12 mouse cellular contexts compared by ENCODE assay signal in genomic region chr11:69629802-69630201, GRCm38 (mm10). TPM values are rescaled to one million over a fixed set of nuclear protein-coding genes. Genes with fewer than 3 reads are reported as not detected.
A peak's percentile ranks its signal among the peaks of the same experiment; 100 is the strongest.
DNase-seq lines count a peak whose midpoint lies in the region; ATAC-seq and TF ChIP-seq lines count a peak whose summit lies in the region.
"Had no signal": no experiment of that assay in that cellular context is flagged by ENCODE, and none has a peak within 500 bp of the region (broad histone marks: within the 10 kb centered on the region; RNA-seq: fewer than 3 reads in every experiment).

No protein-coding gene starts in this region.

- peak; percentile 47 for TF ChIP-seq CTCF in heart, postnatal 0 days (IDR thresholded peaks at IDR 0.05; ENCODE audit: low read depth)

- no peak for DNase-seq in heart, postnatal 0 days (ENCODE audit: low spot score)
- DNase-seq in heart, postnatal 25 days (ENCODE audit: low spot score), result no peak
- peak; percentile 36 for DNase-seq in midbrain, embryonic 14.5 days
- peak; percentile 28 for DNase-seq in T-cell, adult 2 months (ENCODE audit: low spot score)
- peak; percentile 47 for DNase-seq in retina, embryonic 14.5 days (ENCODE audit: low spot score)
- DNase-seq in spleen, postnatal 36 days (ENCODE audit: low spot score in 2 of 2), result no peak
- no peak for DNase-seq in gastrocnemius, postnatal 25 days
- DNase-seq: liver, embryonic 13.5 days had no signal

- H3K9me3 ChIP-seq in heart, postnatal 0 days (replicated peaks; ENCODE audit: control insufficient read depth, low read length), result no peaks in the 10 kb centered on the region
- H3K9me3 ChIP-seq in midbrain, embryonic 14.5 days (ENCODE audit: control insufficient read depth, low read length), result no peaks in the 10 kb centered on the region
- no peaks in the 10 kb centered on the region for H3K9me3 ChIP-seq in midbrain, embryonic 15.5 days
- H3K9me3 ChIP-seq: hindbrain, embryonic 13.5 days; liver, embryonic 13.5 days had no signal

- no peak for ATAC-seq in heart, postnatal 0 days (ENCODE audit: insufficient read depth, low read depth)
- no peak for ATAC-seq in midbrain, embryonic 14.5 days (ENCODE audit: low FRiP score, low TSS enrichment)
- ATAC-seq in midbrain, embryonic 15.5 days (replicated peaks), result no peak

- no peak overlapping the region for H3K4me2 ChIP-seq in heart, postnatal 0 days (ENCODE audit: low read depth, low read length)
- H3K4me2 ChIP-seq in midbrain, embryonic 14.5 days (ENCODE audit: low read length), result no peak overlapping the region
- no peak overlapping the region for H3K4me2 ChIP-seq in midbrain, embryonic 15.5 days
- H3K4me2 ChIP-seq: hindbrain, embryonic 13.5 days; liver, embryonic 13.5 days had no signal

- H3K27me3 ChIP-seq in heart, postnatal 0 days (ENCODE audit: control insufficient read depth, insufficient read depth, low read length), result no peaks in the 10 kb centered on the region
- H3K27me3 ChIP-seq in midbrain, embryonic 14.5 days (ENCODE audit: control insufficient read depth, insufficient read depth, low read length), result no peaks in the 10 kb centered on the region
- H3K27me3 ChIP-seq in midbrain, embryonic 15.5 days (replicated peaks), result no peaks in the 10 kb centered on the region
- H3K27me3 ChIP-seq: hindbrain, embryonic 13.5 days; liver, embryonic 13.5 days had no signal

- no peak overlapping the region for H3K9ac ChIP-seq in heart, postnatal 0 days (replicated peaks; ENCODE audit: low read depth, low read length)
- H3K9ac ChIP-seq in midbrain, embryonic 14.5 days (replicated peaks; ENCODE audit: low read length), result no peak overlapping the region
- H3K9ac ChIP-seq in midbrain, embryonic 15.5 days, result no peak overlapping the region
- H3K9ac ChIP-seq: hindbrain, embryonic 13.5 days; liver, embryonic 13.5 days had no signal

- H3K36me3 ChIP-seq in heart, postnatal 0 days (replicated peaks; ENCODE audit: control insufficient read depth, insufficient read depth, low read length), result no peaks in the 10 kb centered on the region
- no peaks in the 10 kb centered on the region for H3K36me3 ChIP-seq in midbrain, embryonic 14.5 days (ENCODE audit: control insufficient read depth, insufficient read depth, low read length)
- no peaks in the 10 kb centered on the region for H3K36me3 ChIP-seq in midbrain, embryonic 15.5 days (replicated peaks)
- H3K36me3 ChIP-seq: hindbrain, embryonic 13.5 days; liver, embryonic 13.5 days had no signal

- intact Hi-C loops in heart, postnatal 25 days (cut with DNase I), result loop anchor here (1.0 kb wide), 1 partner anchor 27 kb away; no protein-coding TSS in a partner anchor

- H3K27ac ChIP-seq in heart, postnatal 0 days (ENCODE audit: low read depth), result no peak overlapping the region
- H3K27ac ChIP-seq in midbrain, embryonic 14.5 days (replicated peaks; ENCODE audit: low read depth, low read length), result no peak overlapping the region
- H3K27ac ChIP-seq in midbrain, embryonic 15.5 days, result no peak overlapping the region
- H3K27ac ChIP-seq: hindbrain, embryonic 13.5 days; liver, embryonic 13.5 days had no signal

- TF ChIP-seq EP300 in heart, postnatal 0 days (IDR thresholded peaks at IDR 0.05; ENCODE audit: low read depth), result no peak

- H3K4me1 ChIP-seq in heart, postnatal 0 days (ENCODE audit: control insufficient read depth, insufficient read depth), result peaks cover 10% of the 10 kb centered on the region
- H3K4me1 ChIP-seq in midbrain, embryonic 14.5 days (ENCODE audit: control insufficient read depth, insufficient read depth, low read length), result peaks cover 14% of the 10 kb centered on the region
- peaks cover 17% of the 10 kb centered on the region for H3K4me1 ChIP-seq in midbrain, embryonic 15.5 days

- WGBS in heart, postnatal 0 days, result 60% methylated on average over 1 of the region's 1 CpGs
- WGBS in midbrain, embryonic 14.5 days, result 71% methylated on average over 1 of the region's 1 CpGs
- 63% methylated on average over 1 of the region's 1 CpGs for WGBS in midbrain, embryonic 15.5 days

- H3K4me3 ChIP-seq in heart, postnatal 0 days (ENCODE audit: low read depth, low read length), result no peak overlapping the region
- H3K4me3 ChIP-seq in midbrain, embryonic 14.5 days (replicated peaks; ENCODE audit: low read depth, low read length), result no peak overlapping the region
- H3K4me3 ChIP-seq in midbrain, embryonic 15.5 days, result no peak overlapping the region
- H3K4me3 ChIP-seq: hindbrain, embryonic 13.5 days; liver, embryonic 13.5 days had no signal

RNA-seq across cellular contexts. Expression of gene Fxr2, which starts 3.0 kb away (rescaled TPM):
- 64.7 and 102 TPM in 2 replicates for total RNA-seq in heart, postnatal 0 days (2014; rRNA removed; ENCODE audit: low replicate concordance)
- 15.8 and 17.7 TPM in 2 replicates for polyA plus RNA-seq in heart, postnatal 0 days (2015; fragmentation: Nextera tagmentation; extraction: Ambion mirVana)
- 10 to 100 TPM; 81.8 to 84.9 TPM for total RNA-seq in heart, postnatal 25 days (2021)
- polyA plus RNA-seq in midbrain, embryonic 14.5 days (2014; fragmentation: Nextera tagmentation; extraction: Ambion mirVana), result 35.9 and 38.4 TPM in 2 replicates
- polyA plus RNA-seq in midbrain, embryonic 15.5 days (2015; fragmentation: Nextera tagmentation; extraction: Ambion mirVana), result 40.6 and 47.0 TPM in 2 replicates
- total RNA-seq in gastrocnemius, postnatal 25 days (2021), result 10 to 100 TPM; 76.0 to 77.1 TPM

RNA-seq across cellular contexts. Expression of gene Sat2, which starts 8.0 kb away (rescaled TPM):
- total RNA-seq in heart, postnatal 0 days (2014; rRNA removed; ENCODE audit: low replicate concordance), result 7.3 TPM in 1 of 2 replicates, not detected in the other
- polyA plus RNA-seq in heart, postnatal 0 days (2015; fragmentation: Nextera tagmentation; extraction: Ambion mirVana), result 17.8 and 18.8 TPM in 2 replicates
- 1 to 10 TPM; 2.3 to 2.5 TPM for total RNA-seq in heart, postnatal 25 days (2021)
- polyA plus RNA-seq in midbrain, embryonic 14.5 days (2014; fragmentation: Nextera tagmentation; extraction: Ambion mirVana), result 21.6 and 22.5 TPM in 2 replicates
- 23.5 and 24.9 TPM in 2 replicates for polyA plus RNA-seq in midbrain, embryonic 15.5 days (2015; fragmentation: Nextera tagmentation; extraction: Ambion mirVana)
- total RNA-seq in gastrocnemius, postnatal 25 days (2021), result 1 to 10 TPM; 2.3 to 2.8 TPM

RNA-seq across cellular contexts. Expression of gene Shbg, which starts 12.1 kb away (rescaled TPM):
- total RNA-seq in heart, postnatal 0 days (2014; rRNA removed; ENCODE audit: low replicate concordance), result not detected in 2 replicates
- polyA plus RNA-seq in heart, postnatal 0 days (2015; fragmentation: Nextera tagmentation; extraction: Ambion mirVana), result 0.08 TPM in 1 of 2 replicates, not detected in the other
- not detected for total RNA-seq in heart, postnatal 25 days (2021)
- polyA plus RNA-seq in midbrain, embryonic 14.5 days (2014; fragmentation: Nextera tagmentation; extraction: Ambion mirVana), result not detected in 2 replicates
- polyA plus RNA-seq in midbrain, embryonic 15.5 days (2015; fragmentation: Nextera tagmentation; extraction: Ambion mirVana), result not detected in 2 replicates
- total RNA-seq in gastrocnemius, postnatal 25 days (2021), result under 1 TPM in 1 of 2 experiments, not detected in 1; 0.62 TPM
- total RNA-seq: gastrocnemius, adult 18-20 months; layer of hippocampus, postnatal 10 days had no signal
- polyA plus RNA-seq: hindbrain, embryonic 13.5 days had no signal

RNA-seq across cellular contexts. Expression of gene Atp1b2, which starts 24.1 kb away (rescaled TPM):
- 23.7 and 24.7 TPM in 2 replicates for total RNA-seq in heart, postnatal 0 days (2014; rRNA removed; ENCODE audit: low replicate concordance)
- 15.1 and 16.8 TPM in 2 replicates for polyA plus RNA-seq in heart, postnatal 0 days (2015; fragmentation: Nextera tagmentation; extraction: Ambion mirVana)
- total RNA-seq in heart, postnatal 25 days (2021), result 10 to 100 TPM; 18.0 to 25.8 TPM
- polyA plus RNA-seq in midbrain, embryonic 14.5 days (2014; fragmentation: Nextera tagmentation; extraction: Ambion mirVana), result 46.5 and 46.7 TPM in 2 replicates
- 60.0 and 60.9 TPM in 2 replicates for polyA plus RNA-seq in midbrain, embryonic 15.5 days (2015; fragmentation: Nextera tagmentation; extraction: Ambion mirVana)
- total RNA-seq in gastrocnemius, postnatal 25 days (2021), result 100 to 1,000 TPM; 365 to 378 TPM

RNA-seq across cellular contexts. Expression of gene Sox15, which starts 25.3 kb away (rescaled TPM):
- total RNA-seq in heart, postnatal 0 days (2014; rRNA removed; ENCODE audit: low replicate concordance), result not detected in 2 replicates
- not detected in 2 replicates for polyA plus RNA-seq in heart, postnatal 0 days (2015; fragmentation: Nextera tagmentation; extraction: Ambion mirVana)
- total RNA-seq in heart, postnatal 25 days (2021), result not detected
- not detected in 2 replicates for polyA plus RNA-seq in midbrain, embryonic 14.5 days (2014; fragmentation: Nextera tagmentation; extraction: Ambion mirVana)
- polyA plus RNA-seq in midbrain, embryonic 15.5 days (2015; fragmentation: Nextera tagmentation; extraction: Ambion mirVana), result 0.20 TPM in 1 of 2 replicates, not detected in the other
- not detected for total RNA-seq in gastrocnemius, postnatal 25 days (2021)
- total RNA-seq: gastrocnemius, adult 18-20 months; layer of hippocampus, postnatal 10 days had no signal
- polyA plus RNA-seq: hindbrain, embryonic 13.5 days; liver, embryonic 13.5 days had no signal

Comparison
In these comparisons a context has a peak if more than half of its experiments do, and no peak if none do; other contexts are left out.
1. DNase-seq: peak in midbrain, embryonic 14.5 days (single experiment), T-cell, adult 2 months (single experiment) and retina, embryonic 14.5 days (single experiment); none in heart, postnatal 0 days (single experiment), heart, postnatal 25 days (single experiment), spleen, postnatal 36 days (0 of 2) and gastrocnemius, postnatal 25 days (single experiment).